Mouse (Mus musculus) ES-E14 (cell line): ENCODE measurements at regions not wholly inside any gene's neighbourhood (a gene's known extent, or its start where the extent isn't known, plus 50 kb on each side); places are given as distances from the start of the nearest gene placed in this dataset.

Source experiments
- DNase-seq: peaks from one replicate; pipeline ENCODE4 v3.0.0-alpha.2; 2013; ENCODE audit warnings: low read depth, low spot score
- H3K27ac ChIP-seq: 2 replicates; pipeline ENCODE4 v1.5.1; 2012; ENCODE audit warnings: low read depth, mild to moderate bottlenecking, low read length, moderate library complexity, mixed read lengths; ENCODE audit not compliant: poor library complexity, insufficient read depth, severe bottlenecking
- H3K36me3 ChIP-seq: 2 replicates; pipeline ENCODE4 v1.6.1; 2012; ENCODE audit warnings: mild to moderate bottlenecking, low read length, moderate library complexity, mixed read lengths; ENCODE audit not compliant: control insufficient read depth, poor library complexity, insufficient read depth, severe bottlenecking
- H3K4me1 ChIP-seq, 2 experiments: fragments of 150-350 bp in 1 of 2; sonication (generic) in 1 of 2; 2 replicates each; pipeline ENCODE4 v1.6.1; 2012; ENCODE audit warnings: low read length in 2 of 2, mild to moderate bottlenecking in 1 of 2, mixed read lengths in 1 of 2; ENCODE audit not compliant: control insufficient read depth in 2 of 2, insufficient read depth in 2 of 2, poor library complexity in 1 of 2
- H3K4me3 ChIP-seq, 2 experiments: fragments of 150-350 bp in 1 of 2; sonication (generic) in 1 of 2; 2 replicates each; pipeline ENCODE4 v1.5.1; 2012; ENCODE audit warnings: low read length in 2 of 2, low read depth in 1 of 2, mild to moderate bottlenecking in 1 of 2, mixed read lengths in 1 of 2; ENCODE audit not compliant: insufficient read depth in 1 of 2, poor library complexity in 1 of 2, severe bottlenecking in 1 of 2
- H3K9ac ChIP-seq: 2 replicates; pipeline ENCODE4 v1.6.1; 2012; ENCODE audit warnings: low read depth, mild to moderate bottlenecking, low read length, mixed read lengths; ENCODE audit not compliant: poor library complexity, insufficient read depth, severe bottlenecking
- H3K9me3 ChIP-seq: fragments of 150-350 bp; sonication (generic); 2 replicates; pipeline ENCODE4 v1.6.1; 2012; ENCODE audit warnings: low read depth, mild to moderate bottlenecking, low read length; ENCODE audit not compliant: control insufficient read depth, insufficient read depth
- CHD2 ChIP-seq: IDR thresholded peaks from 2 replicates; pipeline ENCODE4 v1.6.1; 2014; ENCODE audit warnings: mild to moderate bottlenecking, low read depth, low read length, inconsistent platforms
- HCFC1 ChIP-seq: IDR thresholded peaks from 2 replicates; pipeline ENCODE4 v1.6.1; 2012; ENCODE audit warnings: low read length, inconsistent platforms, borderline replicate concordance; ENCODE audit not compliant: insufficient read depth
- MAFK ChIP-seq: IDR thresholded peaks from 2 replicates; pipeline ENCODE4 v1.6.1; 2014; ENCODE audit warnings: mild to moderate bottlenecking, low read depth, low read length, inconsistent platforms; ENCODE audit not compliant: insufficient read depth
- ZC3H11A ChIP-seq: IDR thresholded peaks from 2 replicates; pipeline ENCODE4 v1.6.1; 2012; ENCODE audit warnings: low read depth, mild to moderate bottlenecking, inconsistent platforms, low read length, borderline replicate concordance
- ZNF384 ChIP-seq: IDR thresholded peaks from 2 replicates; pipeline ENCODE4 v1.6.1; 2012; ENCODE audit warnings: low read depth, low read length, inconsistent platforms
- in situ Hi-C, 2 experiments: fragments of 600-800 bp; cut with MboI; formaldehyde crosslinking; loops; one replicate each; pipeline ENCODE4 v1.15.1; 2025; ENCODE audit warnings: low sequenced_read_pairs in 2 of 2, inconsistent platforms in 1 of 2; ENCODE audit not compliant: unreplicated experiment in 2 of 2

GRCm38 (mm10) chr4:95110828-95111227 lies 58.8 kb upstream of the Jun start:
- no peak overlapping the region for H3K9ac ChIP-seq
- no peak for DNase-seq
- H3K4me3 ChIP-seq: no peak overlapping the region
- TF ChIP-seq CHD2 (no peak), MAFK (no peak), HCFC1 (no peak), ZC3H11A (no peak), ZNF384 (no peak)
- no peaks in the 10 kb centered on the region for H3K36me3 ChIP-seq
- in situ Hi-C loops: no loop called here
- peaks cover 5 to 8% of the 10 kb centered on the region in 2 experiments; a peak in 3 of 4 replicates for H3K4me1 ChIP-seq
- H3K27ac ChIP-seq: no peak overlapping the region
- H3K9me3 ChIP-seq: no peaks in the 10 kb centered on the region

GRCm38 (mm10) chr4:95117158-95117681 lies 65.2 kb upstream of the Jun start:
- in situ Hi-C loops: no loop called here
- H3K9me3 ChIP-seq: no peaks in the 10 kb centered on the region
- no peak overlapping the region for H3K27ac ChIP-seq
- peaks cover 0 to 2% of the 10 kb centered on the region in 2 experiments; a peak in 1 of 4 replicates for H3K4me1 ChIP-seq
- H3K9ac ChIP-seq: no peak overlapping the region
- H3K4me3 ChIP-seq: no peak overlapping the region
- no peaks in the 10 kb centered on the region for H3K36me3 ChIP-seq
- peak; percentile 28 for DNase-seq
- TF ChIP-seq ZC3H11A: no peak
- no peak for TF ChIP-seq HCFC1
- no peak for TF ChIP-seq MAFK
- TF ChIP-seq CHD2: no peak
- TF ChIP-seq ZNF384: no peak

- Histone ChIP-seq H3K27ac (no peak overlapping the region), H3K4me3 (no peak overlapping the region), H3K36me3 (no peaks in the 10 kb centered on the region), H3K4me1 (peaks cover 0 to 2% of the 10 kb centered on the region in 2 experiments; a peak in 1 of 4 replicates), H3K9me3 (no peaks in the 10 kb centered on the region), H3K9ac (no peak overlapping the region)
- in situ Hi-C loops: no loop called here
- DNase-seq: no peak
- TF ChIP-seq CHD2 (no peak), HCFC1 (no peak), ZC3H11A (no peak), ZNF384 (no peak), MAFK (no peak)
Observed at GRCm38 (mm10) chr4:95120876-95121275, 68.9 kb upstream of the Jun start.

DNA sequence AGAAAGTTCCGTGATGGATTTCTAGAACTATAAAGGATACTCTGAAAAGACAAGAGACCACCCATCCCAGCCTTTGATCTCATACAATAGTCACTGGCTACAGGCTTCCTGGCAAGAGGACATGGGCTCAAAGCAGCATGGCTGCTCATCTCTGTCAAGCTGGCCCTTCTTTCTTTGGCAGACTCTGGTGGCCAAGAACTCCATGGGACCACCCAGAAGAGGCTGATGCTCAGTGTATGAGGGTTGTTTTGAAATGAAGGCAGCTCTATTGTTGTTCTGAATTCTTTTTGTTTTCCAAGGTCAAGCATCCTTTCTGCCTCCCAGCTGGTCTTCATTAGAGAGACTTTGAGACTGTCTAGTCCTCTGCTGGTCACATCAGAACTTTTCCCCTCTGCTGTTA lies 73.3 kb upstream of the Jun start:
- H3K9ac ChIP-seq: no peak overlapping the region
- H3K9me3 ChIP-seq: no peaks in the 10 kb centered on the region
- in situ Hi-C loops: no loop called here
- H3K4me1 ChIP-seq: no peaks in the 10 kb centered on the region
- no peak overlapping the region for H3K4me3 ChIP-seq
- H3K36me3 ChIP-seq: no peaks in the 10 kb centered on the region
- H3K27ac ChIP-seq: no peak overlapping the region
- TF ChIP-seq HCFC1 (no peak), ZNF384 (no peak), ZC3H11A (no peak), CHD2 (no peak), MAFK (no peak)
- DNase-seq: no peak

DNA sequence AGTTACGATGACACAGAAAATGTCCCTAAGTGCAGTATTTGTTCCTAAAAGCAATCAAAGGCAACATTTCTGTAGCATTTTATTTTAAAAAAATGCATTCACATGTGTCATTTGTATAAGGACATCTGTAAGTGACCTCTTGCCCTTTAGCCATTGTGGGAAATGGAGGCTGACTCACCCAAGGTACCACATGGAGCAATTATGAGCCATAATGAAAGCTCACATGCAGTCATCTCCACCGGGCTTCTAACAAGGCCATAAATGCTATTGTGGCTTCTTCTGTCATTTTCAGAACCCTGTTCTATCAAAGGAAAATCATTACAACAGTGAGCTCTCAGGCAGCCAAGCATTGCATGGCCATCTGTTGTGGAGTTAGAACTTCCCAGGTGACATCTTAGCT lies 75.9 kb upstream of the Jun start:
- no peak for TF ChIP-seq CHD2
- in situ Hi-C loops: no loop called here
- H3K27ac ChIP-seq: no peak overlapping the region
- H3K9me3 ChIP-seq: no peaks in the 10 kb centered on the region
- no peaks in the 10 kb centered on the region for H3K4me1 ChIP-seq
- DNase-seq: no peak
- H3K4me3 ChIP-seq: no peak overlapping the region
- no peak overlapping the region for H3K9ac ChIP-seq
- H3K36me3 ChIP-seq: no peaks in the 10 kb centered on the region
